Mouse (Mus musculus): ENCODE data around the gene Haus4.

The Haus4 gene

GRCm38 (mm10) chr14:54572790-54573736 lies 18.6 kb upstream of the Haus4 start:
- no peak for DNase-seq (ENCODE audit: low read depth)

DNA sequence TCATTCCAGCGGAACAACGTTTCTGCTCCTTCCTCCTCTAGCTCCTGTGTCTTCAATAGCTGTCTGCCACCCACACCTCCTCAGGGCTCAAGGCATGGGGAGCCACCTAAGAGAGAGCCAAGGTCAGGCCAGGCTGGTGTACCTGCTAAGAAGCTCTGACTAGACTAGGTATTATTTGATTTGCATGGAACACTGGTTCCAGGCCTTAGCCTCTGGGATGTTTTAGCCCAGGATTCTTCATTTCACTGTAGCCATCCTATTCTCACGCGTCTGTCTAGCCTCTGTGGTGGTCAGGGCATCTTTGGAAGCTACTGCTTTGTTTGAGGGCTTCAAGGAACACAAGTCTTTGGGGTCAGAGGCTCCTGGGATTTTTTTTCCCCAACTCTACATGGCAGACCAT lies 17.7 kb upstream of the Haus4 start:
- no peak for DNase-seq (ENCODE audit: low read depth)

GRCm38 (mm10) chr14:54569451-54570392 lies 15.3 kb upstream of the Haus4 start:
- DNase-seq (ENCODE audit: low read depth): no peak

DNA sequence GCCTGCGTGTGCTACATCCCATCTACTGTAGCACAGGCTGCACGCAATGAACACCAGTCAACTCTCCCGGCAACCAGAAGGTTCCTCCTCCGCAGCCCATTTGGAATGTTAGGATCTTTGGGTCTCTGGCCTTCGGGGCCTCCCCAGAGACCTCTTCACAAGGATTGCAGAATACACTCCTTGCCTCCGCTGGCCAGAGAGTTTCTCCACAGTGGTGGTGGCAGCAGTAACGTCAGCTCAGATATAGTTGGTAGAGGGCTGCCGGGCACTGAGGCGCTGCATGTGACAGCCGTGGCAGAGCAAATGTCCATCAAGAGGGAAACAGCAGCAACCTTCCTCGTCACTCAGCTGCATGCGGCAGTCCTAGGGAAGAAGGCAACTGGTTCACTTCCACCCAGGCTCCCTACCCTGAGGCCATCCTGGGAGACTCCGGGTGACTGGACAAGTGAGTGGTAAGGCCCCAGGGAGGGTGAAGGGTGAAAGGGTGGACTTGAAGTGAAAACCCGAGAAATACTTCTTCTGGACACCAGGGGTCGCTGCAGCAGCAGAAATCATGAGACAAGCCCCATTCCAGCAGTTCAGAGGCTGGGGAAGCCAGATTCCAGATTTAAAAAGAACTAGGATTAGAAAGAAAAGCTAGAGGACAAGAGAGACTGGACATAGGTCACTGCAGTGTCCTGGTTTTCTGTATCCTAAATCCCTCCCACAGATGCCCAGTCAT lies 14.4 kb upstream of the Haus4 start:
- peak; percentile 84 for DNase-seq (ENCODE audit: low read depth)

DNA sequence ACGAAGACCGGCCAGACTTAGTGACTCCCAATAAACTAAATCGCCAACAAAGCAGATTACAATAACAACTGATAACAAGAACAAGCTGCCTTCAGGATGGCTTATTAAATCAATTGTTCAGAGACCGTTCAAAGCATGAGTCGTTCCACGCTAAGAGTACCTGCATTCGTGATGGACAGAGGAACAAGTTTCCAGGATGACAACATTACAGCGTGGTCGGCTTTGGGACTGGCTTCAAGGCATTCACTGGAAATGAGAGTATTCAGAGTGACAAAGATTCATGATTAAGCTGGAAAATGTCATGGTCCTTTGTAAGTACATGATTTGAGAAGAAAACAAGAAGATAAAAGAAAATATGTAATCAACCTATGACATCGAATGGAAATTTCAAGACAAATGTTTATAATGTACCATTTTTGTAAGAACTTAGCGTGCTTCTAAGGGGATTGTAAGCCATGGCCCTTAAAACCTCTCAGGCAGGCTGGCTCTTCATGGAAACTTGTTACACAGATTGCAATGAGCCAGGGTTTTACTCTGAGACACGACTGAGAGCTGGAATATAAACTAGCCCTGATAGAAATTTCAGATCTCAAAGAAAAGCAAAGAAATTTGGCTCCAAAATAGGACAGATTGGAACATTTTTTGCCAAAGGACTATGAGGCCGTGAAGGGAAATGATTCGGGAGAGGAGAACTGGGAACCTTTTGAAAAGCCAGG lies 6.3 kb upstream of the Haus4 start:
- DNase-seq (ENCODE audit: low read depth): no peak

- DNase-seq (ENCODE audit: low read depth): no peak
Measured at GRCm38 (mm10) chr14:54557330-54557729, 2.9 kb upstream of the Haus4 start.

GRCm38 (mm10) chr14:54553454-54553974 lies 902 bp downstream of the Haus4 start:
- DNase-seq (ENCODE audit: low read depth): peak; percentile 77

- DNase-seq (ENCODE audit: low read depth): no peak
Measured at GRCm38 (mm10) chr14:54544703-54545102, 9.7 kb downstream of the Haus4 start.

- no peak for DNase-seq (ENCODE audit: low read depth)
Measured at GRCm38 (mm10) chr14:54540771-54541170, 13.6 kb downstream of the Haus4 start.

GRCm38 (mm10) chr14:54538580-54538979 lies 15.8 kb downstream of the Haus4 start:
- peak; percentile 38 for DNase-seq (ENCODE audit: low read depth)

DNA sequence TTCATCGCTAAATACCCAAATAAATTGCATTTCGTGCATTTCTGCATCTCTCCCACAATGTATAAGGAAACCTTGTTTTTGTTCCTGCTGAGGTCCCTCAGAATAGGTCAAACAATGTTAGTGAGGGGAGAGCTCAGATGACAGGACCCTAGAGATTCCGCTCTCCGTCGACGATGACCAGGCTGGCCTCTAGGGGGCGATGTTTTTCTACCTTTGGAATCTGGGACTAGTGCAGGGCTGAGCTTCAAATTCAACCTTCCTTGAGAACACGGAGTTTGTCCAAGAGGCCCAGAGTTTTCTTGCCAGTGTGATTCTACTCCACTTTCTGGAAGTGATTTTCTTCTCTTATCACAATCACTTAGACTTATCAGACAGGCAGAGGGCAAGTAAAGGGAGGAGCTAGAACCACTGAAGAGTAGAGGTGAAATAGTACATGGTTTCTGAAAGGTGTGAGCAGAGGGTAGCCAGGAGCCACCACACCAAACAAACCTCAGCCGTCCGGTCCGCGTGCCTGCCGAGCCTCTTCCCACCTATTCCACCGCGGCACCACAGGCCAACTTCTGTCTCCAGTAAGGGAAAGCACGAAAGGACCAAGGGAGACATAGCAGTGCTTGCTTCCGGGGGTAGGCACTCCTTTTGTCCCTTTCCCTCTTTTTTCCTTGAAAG lies 25.8 kb downstream of the Haus4 start:
- peak; percentile 90 for DNase-seq (ENCODE audit: low read depth)

DNA sequence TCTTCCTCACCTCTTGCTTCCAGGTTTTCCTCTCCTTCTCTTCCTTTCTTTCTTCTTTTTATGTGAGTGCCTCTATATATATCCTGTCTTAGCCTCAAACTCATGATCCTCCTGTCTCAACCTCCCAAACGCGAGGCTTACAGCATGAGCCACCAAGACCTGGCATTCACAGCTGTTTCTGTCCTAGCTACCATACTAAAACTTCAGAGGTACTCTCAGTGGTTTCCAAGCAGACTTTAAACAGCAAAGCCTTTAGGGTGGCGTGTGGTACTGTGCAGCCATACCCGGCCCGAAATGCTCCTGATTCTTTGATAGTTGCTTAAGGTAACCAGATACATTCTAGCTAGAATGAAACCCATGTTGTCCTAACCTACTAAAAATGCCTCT lies 26.4 kb downstream of the Haus4 start:
- no peak for DNase-seq (ENCODE audit: low read depth)

DNA sequence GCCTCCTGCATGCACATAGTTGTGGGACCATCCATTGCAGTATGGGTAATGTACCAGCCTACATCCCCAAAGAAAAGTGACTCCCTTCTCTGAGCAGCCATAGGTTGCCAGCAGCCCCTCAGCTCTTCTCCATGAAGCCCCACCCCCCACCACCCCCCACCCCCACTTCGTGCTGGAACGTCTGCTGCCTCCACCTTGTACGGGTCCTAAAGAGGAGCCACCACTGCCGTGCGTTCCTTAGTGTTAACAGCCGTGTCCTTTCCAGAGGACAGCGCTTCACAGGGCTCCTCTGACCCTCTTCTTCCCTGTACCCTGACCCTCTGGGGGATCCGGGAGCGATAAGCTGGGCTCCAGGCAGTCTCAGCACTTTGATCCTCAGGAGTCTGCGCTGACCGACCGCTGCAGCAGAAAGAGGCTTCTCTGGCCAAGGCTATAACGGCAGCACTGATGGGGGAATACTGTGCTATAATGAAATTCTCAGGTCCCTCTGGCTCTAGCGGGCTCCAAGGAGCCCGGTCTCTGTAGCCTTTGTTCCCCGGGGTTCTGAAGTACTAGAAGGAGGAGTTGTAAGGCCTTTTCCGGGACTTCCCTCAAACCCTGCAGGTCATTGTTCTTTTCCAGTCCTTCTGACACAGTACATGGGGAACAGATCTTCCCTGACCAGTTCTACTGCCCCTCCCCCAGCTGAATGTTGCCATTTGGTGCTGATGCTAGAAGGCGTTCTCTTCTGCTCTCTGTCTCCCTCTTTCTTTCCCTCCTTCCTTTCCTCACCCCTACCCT lies 27.0 kb downstream of the Haus4 start:
- DNase-seq (ENCODE audit: low read depth): peak; percentile 41

GRCm38 (mm10) chr14:54523600-54523999 lies 30.8 kb downstream of the Haus4 start:
- DNase-seq (ENCODE audit: low read depth): peak; percentile 45

GRCm38 (mm10) chr14:54516710-54517310 lies 37.6 kb downstream of the Haus4 start:
- no peak for DNase-seq (ENCODE audit: low read depth)

DNA sequence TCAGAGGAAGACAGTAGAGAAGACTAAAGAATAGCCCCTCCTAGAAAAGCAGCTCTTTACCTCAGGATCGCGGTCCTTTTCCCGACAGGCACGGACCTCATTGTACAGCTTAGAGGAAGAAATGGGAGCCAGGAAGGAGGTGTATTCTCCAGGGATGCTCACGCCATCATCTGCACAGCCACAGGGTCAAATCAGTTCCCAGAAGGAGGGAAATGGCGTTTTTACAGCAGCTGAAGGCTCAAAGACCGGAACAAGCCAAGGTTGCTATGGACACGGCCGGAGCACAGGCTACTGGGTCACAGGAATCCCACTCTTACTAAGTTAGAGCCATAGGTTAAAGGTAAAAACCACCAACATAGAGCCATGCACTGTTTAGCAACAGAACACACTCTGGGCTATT lies 44.6 kb downstream of the Haus4 start:
- no peak for DNase-seq (ENCODE audit: low read depth)

DNA sequence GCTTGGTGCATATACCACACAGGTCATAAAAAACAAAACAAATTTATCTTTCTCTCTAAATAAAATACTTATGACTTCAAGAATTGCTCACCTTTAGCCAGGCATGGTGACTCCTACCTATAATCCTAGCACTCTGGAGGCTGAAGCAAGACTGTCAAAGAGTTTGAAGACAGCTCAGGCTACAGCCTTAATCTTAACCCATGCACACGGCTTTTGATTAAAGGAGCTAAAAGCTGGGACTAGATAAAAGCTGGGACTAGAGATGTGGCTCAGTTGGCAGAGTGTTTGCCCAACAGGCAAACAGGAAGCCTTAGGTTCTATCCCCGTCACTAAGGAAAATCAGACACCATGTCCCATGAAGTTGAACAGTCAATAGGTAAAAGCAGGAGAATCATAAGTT lies 51.3 kb downstream of the Haus4 start:
- DNase-seq (ENCODE audit: low read depth): no peak

DNA sequence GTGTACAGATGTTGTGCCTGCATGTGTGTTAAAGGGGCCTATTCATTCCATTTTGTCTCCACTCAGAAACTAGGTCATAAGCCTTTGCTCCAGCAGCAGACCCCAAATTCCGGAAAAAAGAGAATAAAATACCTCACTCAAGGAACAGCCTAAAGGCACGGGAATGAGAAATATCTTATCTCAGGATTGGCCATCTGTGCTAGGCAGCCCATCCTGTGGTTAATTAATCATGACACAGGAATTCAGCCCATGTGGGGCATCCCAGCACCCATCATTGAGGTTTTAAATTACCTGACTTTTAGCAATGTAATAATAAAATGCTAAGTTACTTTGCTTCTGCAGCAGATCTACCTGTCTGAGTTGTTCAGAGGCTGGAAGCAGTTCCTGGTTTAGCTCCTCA lies 53.1 kb downstream of the Haus4 start:
- no peak for DNase-seq (ENCODE audit: low read depth)

GRCm38 (mm10) chr14:54499330-54499729 lies 55.1 kb downstream of the Haus4 start:
- DNase-seq (ENCODE audit: low read depth): no peak
